Mouse (Mus musculus): ENCODE results near the gene Slc22a18.
A peak's percentile ranks its signal among the peaks of the same experiment; 100 is the strongest.
"Not testable (repeated sequence)": the region's sequence is repeated elsewhere in the genome, so short reads cannot be mapped to it uniquely, and the experiment has no call there.

The Slc22a18 gene

GRCm38 (mm10) chr7:143503926-143504325 lies 30.4 kb downstream of the Slc22a18 start:
- no peak for DNase-seq (ENCODE audit: low spot score in 2 of 2)

GRCm38 (mm10) chr7:143505411-143505810 lies 31.9 kb downstream of the Slc22a18 start:
- no peak for DNase-seq (ENCODE audit: low spot score in 2 of 2)

GRCm38 (mm10) chr7:143505823-143506222 lies 32.3 kb downstream of the Slc22a18 start:
- peak; percentile 65 to 85 for DNase-seq (ENCODE audit: low spot score in 2 of 2)

- no peak for DNase-seq (ENCODE audit: low spot score in 2 of 2)
Measured at GRCm38 (mm10) chr7:143506271-143506670, 32.7 kb downstream of the Slc22a18 start.

GRCm38 (mm10) chr7:143506675-143507074 lies 33.1 kb downstream of the Slc22a18 start:
- peak in 1 of 2 experiments; percentile 56 for DNase-seq (ENCODE audit: low spot score in 2 of 2)

- DNase-seq (ENCODE audit: low spot score in 2 of 2) = no peak
Measured at GRCm38 (mm10) chr7:143509566-143509965, 36.0 kb downstream of the Slc22a18 start.

- DNase-seq (ENCODE audit: low spot score in 2 of 2) = no peak
Measured at GRCm38 (mm10) chr7:143510593-143511334, 37.2 kb downstream of the Slc22a18 start.

- no peak for DNase-seq (ENCODE audit: low spot score in 2 of 2)
Measured at GRCm38 (mm10) chr7:143511335-143511712, 37.8 kb downstream of the Slc22a18 start.

- DNase-seq (ENCODE audit: low spot score in 2 of 2) = no peak
Measured at GRCm38 (mm10) chr7:143513763-143514415, 40.4 kb downstream of the Slc22a18 start.

GRCm38 (mm10) chr7:143514416-143514768 lies 40.9 kb downstream of the Slc22a18 start:
- DNase-seq (ENCODE audit: low spot score in 2 of 2) = no peak

- no peak for DNase-seq (ENCODE audit: low spot score in 2 of 2)
Measured at GRCm38 (mm10) chr7:143519333-143519732, 45.8 kb downstream of the Slc22a18 start.

GRCm38 (mm10) chr7:143532410-143532809 lies 58.9 kb downstream of the Slc22a18 start:
- DNase-seq (ENCODE audit: low spot score in 2 of 2) = no peak

- no peak for DNase-seq (ENCODE audit: low spot score in 2 of 2)
Measured at GRCm38 (mm10) chr7:143533284-143533683, 59.7 kb downstream of the Slc22a18 start.

GRCm38 (mm10) chr7:143536251-143536650 lies 62.7 kb downstream of the Slc22a18 start:
- DNase-seq (ENCODE audit: low spot score in 2 of 2) = no peak

- DNase-seq (ENCODE audit: low spot score in 2 of 2) = not testable (repeated sequence)
Measured at GRCm38 (mm10) chr7:143538229-143538628, 64.7 kb downstream of the Slc22a18 start.

- no peak for DNase-seq (ENCODE audit: low spot score in 2 of 2)
Measured at GRCm38 (mm10) chr7:143538671-143539070, 65.1 kb downstream of the Slc22a18 start.

- peak in 1 of 2 experiments; percentile 30 for DNase-seq (ENCODE audit: low spot score in 2 of 2)
Measured at GRCm38 (mm10) chr7:143544368-143544767, 70.8 kb downstream of the Slc22a18 start.

- no peak for DNase-seq (ENCODE audit: low spot score in 2 of 2)
Measured at GRCm38 (mm10) chr7:143546554-143546953, 73.0 kb downstream of the Slc22a18 start.

GRCm38 (mm10) chr7:143548231-143548961 lies 74.9 kb downstream of the Slc22a18 start:
- no peak for DNase-seq (ENCODE audit: low spot score in 2 of 2)
